Mouse (Mus musculus): ENCODE results near the gene Pcdh7. TPM values are rescaled to one million over a fixed set of nuclear protein-coding genes. Genes with fewer than 3 reads are reported as not detected.

Pcdh7 gene
- total and polyA plus RNA-seq, 3 experiments = not detected

DNA sequence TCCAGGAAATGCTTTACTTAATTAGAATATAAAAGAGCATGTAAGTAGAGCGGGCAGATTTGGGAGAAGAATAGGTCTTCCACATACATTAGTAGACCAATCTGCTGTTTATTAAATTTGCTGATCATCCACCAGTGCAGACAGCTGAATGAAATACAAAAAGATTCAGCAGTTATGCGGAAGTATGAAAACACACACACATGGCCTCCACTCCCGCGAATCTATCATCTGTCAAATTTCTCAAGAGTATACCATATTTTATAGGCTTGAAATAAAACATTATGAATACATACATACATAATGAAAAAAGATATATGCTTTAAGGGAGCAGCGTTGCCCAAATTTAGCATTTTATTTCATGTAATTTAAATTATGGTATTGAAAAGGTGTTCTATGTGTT is 213.6 kb downstream of the Pcdh7 start:
- H3K79me2 ChIP-seq (ENCODE audit: control insufficient read depth, insufficient read depth, low read length, poor library complexity) = no peaks in the 10 kb centered on the region
- H3K4me1 ChIP-seq (ENCODE audit: control insufficient read depth in 1 of 2, insufficient read depth in 2 of 2, low read length in 2 of 2) = no peaks in the 10 kb centered on the region
- TF ChIP-seq HCFC1 (IDR thresholded peaks at IDR 0.05; ENCODE audit: low read depth, low read length) (no peak), CHD1 (IDR thresholded peaks at IDR 0.05; ENCODE audit: low read depth, low read length) (no peak), MAFK (IDR thresholded peaks at IDR 0.05; ENCODE audit: borderline replicate concordance, low read depth, low read length) (no peak), JUND (IDR thresholded peaks at IDR 0.05; ENCODE audit: low read depth, low read length) (no peak), SMC3 (IDR thresholded peaks at IDR 0.05; ENCODE audit: low read depth, low read length) (no peak), TCF12 (IDR thresholded peaks at IDR 0.05; ENCODE audit: low read depth, low read length) (no peak), USF1 (IDR thresholded peaks at IDR 0.05; ENCODE audit: low read depth, low read length) (no peak), EP300 (IDR thresholded peaks at IDR 0.05; ENCODE audit: low read depth in 1 of 2, low read length in 2 of 2) (no peak), MYC (IDR thresholded peaks at IDR 0.05; ENCODE audit: low read depth, low read length) (no peak), MAX (IDR thresholded peaks at IDR 0.05; ENCODE audit: low read length) (no peak)
- H3K36me3 ChIP-seq (ENCODE audit: control insufficient read depth in 1 of 2, insufficient read depth in 2 of 2, low read length in 2 of 2) = no peaks in the 10 kb centered on the region
- no peaks in the 10 kb centered on the region for H3K9me3 ChIP-seq (replicated peaks; ENCODE audit: insufficient read depth, low read length)
- H3K27ac ChIP-seq (ENCODE audit: control insufficient read depth, low read depth, low read length) = no peak overlapping the region
- H3K9ac ChIP-seq (ENCODE audit: control insufficient read depth, low read depth, low read length, poor library complexity, severe bottlenecking) = no peak overlapping the region
- DNase-seq (ENCODE audit: low read depth, low spot score) = no peak
- H3K4me3 ChIP-seq (ENCODE audit: control insufficient read depth in 1 of 2, insufficient read depth in 1 of 2, low read depth in 2 of 2, low read length in 2 of 2) = no peak overlapping the region
- H3K27me3 ChIP-seq (ENCODE audit: control insufficient read depth in 1 of 2, insufficient read depth in 2 of 2, low read length in 2 of 2) = no peaks in the 10 kb centered on the region

DNA sequence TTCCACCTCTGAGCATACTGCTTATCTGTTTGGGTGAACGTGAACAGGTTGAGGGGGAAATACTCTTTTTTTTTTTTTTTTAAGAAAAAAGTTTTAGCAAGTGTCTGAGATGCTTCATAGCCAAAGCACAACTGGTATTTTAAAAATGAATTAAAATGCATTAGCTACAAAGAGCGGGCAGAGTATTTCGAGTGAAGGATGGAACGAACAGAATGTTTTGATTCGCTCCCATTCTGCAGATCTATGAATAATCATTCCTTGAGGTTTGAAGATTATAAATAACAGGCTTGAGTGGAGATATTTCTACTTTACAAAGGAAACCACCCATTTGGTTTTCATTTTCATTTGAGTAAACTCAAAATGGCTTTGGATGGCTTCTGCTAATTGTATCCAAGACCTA is 214.0 kb downstream of the Pcdh7 start:
- no peak overlapping the region for H3K9ac ChIP-seq (ENCODE audit: control insufficient read depth, low read depth, low read length, poor library complexity, severe bottlenecking)
- H3K27ac ChIP-seq (ENCODE audit: control insufficient read depth, low read depth, low read length) = no peak overlapping the region
- no peak overlapping the region for H3K4me3 ChIP-seq (ENCODE audit: control insufficient read depth in 1 of 2, insufficient read depth in 1 of 2, low read depth in 2 of 2, low read length in 2 of 2)
- H3K79me2 ChIP-seq (ENCODE audit: control insufficient read depth, insufficient read depth, low read length, poor library complexity) = no peaks in the 10 kb centered on the region
- no peaks in the 10 kb centered on the region for H3K4me1 ChIP-seq (ENCODE audit: control insufficient read depth in 1 of 2, insufficient read depth in 2 of 2, low read length in 2 of 2)
- no peaks in the 10 kb centered on the region for H3K36me3 ChIP-seq (ENCODE audit: control insufficient read depth in 1 of 2, insufficient read depth in 2 of 2, low read length in 2 of 2)
- TF ChIP-seq E2F4 (IDR thresholded peaks at IDR 0.05; ENCODE audit: borderline replicate concordance, low read depth, low read length) (no peak), TBP (IDR thresholded peaks at IDR 0.05; ENCODE audit: low read depth, low read length) (no peak), ZMIZ1 (IDR thresholded peaks at IDR 0.05; ENCODE audit: low read depth, low read length) (no peak), ZNF384 (IDR thresholded peaks at IDR 0.05; ENCODE audit: low read depth, low read length) (no peak), POLR2AphosphoS5 (IDR thresholded peaks at IDR 0.05; ENCODE audit: borderline replicate concordance, low read depth, low read length) (no peak), TAL1 (IDR thresholded peaks at IDR 0.05; ENCODE audit: low read length) (no peak), TCF12 (IDR thresholded peaks at IDR 0.05; ENCODE audit: low read depth, low read length) (no peak), SMC3 (IDR thresholded peaks at IDR 0.05; ENCODE audit: low read depth, low read length) (no peak), MAX (IDR thresholded peaks at IDR 0.05; ENCODE audit: low read length) (no peak), MAZ (IDR thresholded peaks at IDR 0.05; ENCODE audit: low read depth, low read length) (no peak), SIN3A (IDR thresholded peaks at IDR 0.05; ENCODE audit: low read length) (no peak), ETS1 (IDR thresholded peaks at IDR 0.05; ENCODE audit: low read depth, low read length) (no peak), BHLHE40 (IDR thresholded peaks at IDR 0.05; ENCODE audit: borderline replicate concordance, low read depth, low read length) (no peak)
- H3K9me3 ChIP-seq (replicated peaks; ENCODE audit: insufficient read depth, low read length) = no peaks in the 10 kb centered on the region
- H3K27me3 ChIP-seq (ENCODE audit: control insufficient read depth in 1 of 2, insufficient read depth in 2 of 2, low read length in 2 of 2) = no peaks in the 10 kb centered on the region
- no peak for DNase-seq (ENCODE audit: low read depth, low spot score)

Data from MEL (cell line).